Mouse (Mus musculus) embryo, embryonic 11.5 days (tissue): ENCODE results near the gene Tlx2.

Experiments
- DNase-seq: peaks from one replicate; pipeline ENCODE4 v3.0.0-alpha.2; 2012; ENCODE audit warnings: low read depth, low spot score

Tlx2 gene

GRCm38 (mm10) chr6:83070247-83070310, at the start of gene Tlx2:
Gene Tlx2, minus strand, starts transcription at chr6:83070293.
- no peak for DNase-seq

GRCm38 (mm10) chr6:83119734-83120051, 49.6 kb upstream of the Tlx2 start:
- DNase-seq: no peak

- DNase-seq: no peak
Observed at GRCm38 (mm10) chr6:83118825-83119733, 49.0 kb upstream of the Tlx2 start.

GRCm38 (mm10) chr6:83118369-83118768, 48.3 kb upstream of the Tlx2 start:
- no peak for DNase-seq

- no peak for DNase-seq
Observed at GRCm38 (mm10) chr6:83117616-83118015, 47.5 kb upstream of the Tlx2 start.

GRCm38 (mm10) chr6:83117165-83117438, 47.0 kb upstream of the Tlx2 start:
- no peak for DNase-seq

- DNase-seq: no peak
Observed at GRCm38 (mm10) chr6:83116373-83117164, 46.5 kb upstream of the Tlx2 start.

- no peak for DNase-seq
Observed at GRCm38 (mm10) chr6:83115682-83116372, 45.7 kb upstream of the Tlx2 start.

- DNase-seq: peak; percentile 86
Observed at GRCm38 (mm10) chr6:83115011-83115671, 45.0 kb upstream of the Tlx2 start, which contains the start of gene Mogs. Gene Mogs, plus strand, starts transcription at chr6:83115496.

- no peak for DNase-seq
Observed at GRCm38 (mm10) chr6:83111510-83112136, 41.5 kb upstream of the Tlx2 start.

GRCm38 (mm10) chr6:83108762-83109668, 38.9 kb upstream of the Tlx2 start, which contains the start of gene Mrpl53:
Gene Mrpl53, plus strand, starts transcription at chr6:83109040.
- DNase-seq: no peak

- DNase-seq: no peak
Observed at GRCm38 (mm10) chr6:83107566-83108400, 37.7 kb upstream of the Tlx2 start.

- no peak for DNase-seq
Observed at GRCm38 (mm10) chr6:83104158-83104557, 34.1 kb upstream of the Tlx2 start.

- DNase-seq: no peak
Observed at GRCm38 (mm10) chr6:83103130-83103650, 33.1 kb upstream of the Tlx2 start.

- DNase-seq: no peak
Observed at GRCm38 (mm10) chr6:83101688-83102556, 31.8 kb upstream of the Tlx2 start.

GRCm38 (mm10) chr6:83101316-83101687, 31.2 kb upstream of the Tlx2 start, which contains the start of the genes Ccdc142 and Gm42688:
Gene Ccdc142, plus strand, starts transcription at chr6:83101601.
Gene Gm42688, plus strand, starts transcription at chr6:83101617.
- DNase-seq: peak; percentile 70

- no peak for DNase-seq
Observed at GRCm38 (mm10) chr6:83098411-83098810, 28.3 kb upstream of the Tlx2 start.

- no peak for DNase-seq
Observed at GRCm38 (mm10) chr6:83095968-83096367, 25.9 kb upstream of the Tlx2 start.
